Mouse (Mus musculus) CD4-positive naive resting alpha-beta T cell, adult 57 days (primary cell): ENCODE data around the gene Sult6b1. TPM values are rescaled to one million over a fixed set of nuclear protein-coding genes. Genes with fewer than 3 reads are reported as not detected.

Source experiments
- total RNA-seq: library from RNA; stranded (reverse); gene quantifications from one replicate; pipeline ENCODE4 v1.2.4, GENCODE M21; 2023

The Sult6b1 gene
- not detected for total RNA-seq

GRCm38 (mm10) chr17:78906892-78907291 is at the start of gene Sult6b1:
TSS of gene Sult6b1 (minus strand) at chr17:78906992.

GRCm38 (mm10) chr17:78936466-78937228 is 29.9 kb upstream of the Sult6b1 start, which contains the start of the genes Cebpz and Ndufaf7:
TSS of gene Cebpz (minus strand) at chr17:78937066.
TSS of gene Ndufaf7 (plus strand) at chr17:78937136.

GRCm38 (mm10) chr17:78916369-78916813 is 9.6 kb upstream of the Sult6b1 start, which contains the start of gene Cebpzos:
TSS of gene Cebpzos (plus strand) at chr17:78916500.

GRCm38 (mm10) chr17:78882401-78883112 is 24.2 kb downstream of the Sult6b1 start, which contains the start of gene Eif2ak2:
TSS of gene Eif2ak2 (minus strand) at chr17:78882573.

GRCm38 (mm10) chr17:78834856-78835835 is 71.6 kb downstream of the Sult6b1 start, which contains the start of the genes Heatr5b and Gpatch11:
TSS of gene Heatr5b (minus strand) at chr17:78835364.
TSS of gene Gpatch11 (plus strand) at chr17:78835567.

Other genes with a start within 250 kb of the Sult6b1 start
- gene Strn, start 169.8 kb downstream of the Sult6b1 start, total RNA-seq = 31.2 TPM
- 33.5 TPM for gene Heatr5b, start 71.6 kb downstream of the Sult6b1 start, total RNA-seq
- gene Gpatch11, start 71.4 kb downstream of the Sult6b1 start, total RNA-seq = 31.8 TPM
- gene Eif2ak2, start 24.4 kb downstream of the Sult6b1 start, total RNA-seq = 17.1 TPM
- gene Cebpzos, start 9.5 kb upstream of the Sult6b1 start, total RNA-seq = 7.9 TPM
- gene Cebpz, start 30.1 kb upstream of the Sult6b1 start, total RNA-seq = 102 TPM
- 17.0 TPM for gene Ndufaf7, start 30.1 kb upstream of the Sult6b1 start, total RNA-seq
- 52.8 TPM for gene Prkd3, start 113.8 kb upstream of the Sult6b1 start, total RNA-seq
- gene Qpct, start 144.9 kb upstream of the Sult6b1 start, total RNA-seq = 4.3 TPM